Mouse (Mus musculus): Measurements from ENCODE around the gene Ccdc77. TPM values are rescaled to one million over a fixed set of nuclear protein-coding genes. Genes with fewer than 3 reads are reported as not detected.

Ccdc77 gene
- polyA plus RNA-seq, 1 experiment from 2014 or later = 11.6 TPM

DNA sequence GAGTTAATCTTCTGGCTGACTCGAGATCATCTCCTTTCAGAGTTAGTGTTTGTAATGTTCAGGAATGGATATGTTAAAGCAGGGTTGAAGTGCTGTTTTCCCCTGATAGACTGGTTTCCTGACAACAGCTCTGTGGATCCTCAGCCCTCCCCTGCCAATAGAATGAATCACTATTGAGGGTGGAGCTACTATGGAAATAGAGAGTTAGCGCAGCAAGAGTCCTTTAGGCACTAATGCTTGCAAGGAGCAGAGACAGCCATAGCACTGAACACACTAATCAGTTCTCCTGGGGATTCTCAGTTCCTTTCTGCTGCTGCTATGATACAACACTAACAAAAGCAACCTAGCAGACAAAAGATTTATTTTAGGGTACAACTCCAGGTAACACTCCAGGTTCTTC is 43.8 kb downstream of the Ccdc77 start:
- Histone ChIP-seq H3K4me3 (replicated peaks; ENCODE audit: low read length) (no peak overlapping the region), H3K27ac (no peak overlapping the region), H3K4me1 (replicated peaks; ENCODE audit: control insufficient read depth, insufficient read depth, low read length) (no peaks in the 10 kb centered on the region), H3K4me2 (replicated peaks) (no peak overlapping the region), H3K36me3 (replicated peaks; ENCODE audit: control insufficient read depth, insufficient read depth) (peaks cover 5% of the 10 kb centered on the region; the same call in 1 of the 2 replicates), H3K9ac (no peak overlapping the region), H3K27me3 (ENCODE audit: control insufficient read depth, insufficient read depth, low read length) (no peaks in the 10 kb centered on the region), H3K9me3 (ENCODE audit: control insufficient read depth, low read length) (no peaks in the 10 kb centered on the region)
- WGBS = 59% methylated on average over 2 of the region's 2 CpGs
- no peak for DNase-seq (ENCODE audit: low spot score)
- no peak for ATAC-seq (ENCODE audit: low FRiP score)

DNA sequence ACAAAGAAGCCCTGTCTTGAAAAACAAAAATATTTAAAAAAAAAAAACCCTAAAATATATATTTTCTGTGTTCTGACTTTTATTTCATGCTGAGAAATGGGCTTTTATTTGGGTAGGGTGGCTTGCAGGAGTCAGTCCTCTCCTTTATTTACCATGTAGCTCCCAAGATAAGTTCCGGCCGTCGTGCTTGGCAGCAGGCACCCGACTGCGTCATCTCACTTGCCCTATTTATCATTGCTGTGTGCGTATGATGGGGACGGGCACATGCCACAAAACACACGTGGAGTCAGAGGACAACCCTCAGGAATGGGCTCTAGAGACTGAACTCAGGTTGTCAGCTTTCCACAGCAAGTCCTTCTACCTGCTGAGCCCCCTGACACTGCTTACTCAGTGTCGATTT is 45.0 kb downstream of the Ccdc77 start:
- H3K9me3 ChIP-seq (ENCODE audit: control insufficient read depth, low read length) = no peaks in the 10 kb centered on the region
- H3K27ac ChIP-seq = no peak overlapping the region
- ATAC-seq (ENCODE audit: low FRiP score) (no peak), DNase-seq (ENCODE audit: low spot score) (no peak)
- no peaks in the 10 kb centered on the region for H3K27me3 ChIP-seq (ENCODE audit: control insufficient read depth, insufficient read depth, low read length)
- 91% methylated on average over 9 of the region's 9 CpGs for WGBS
- H3K36me3 ChIP-seq (replicated peaks; ENCODE audit: control insufficient read depth, insufficient read depth) = no peaks in the 10 kb centered on the region
- no peak overlapping the region for H3K4me2 ChIP-seq (replicated peaks)
- H3K4me1 ChIP-seq (replicated peaks; ENCODE audit: control insufficient read depth, insufficient read depth, low read length) = no peaks in the 10 kb centered on the region
- no peak overlapping the region for H3K4me3 ChIP-seq (replicated peaks; ENCODE audit: low read length)
- no peak overlapping the region for H3K9ac ChIP-seq

DNA sequence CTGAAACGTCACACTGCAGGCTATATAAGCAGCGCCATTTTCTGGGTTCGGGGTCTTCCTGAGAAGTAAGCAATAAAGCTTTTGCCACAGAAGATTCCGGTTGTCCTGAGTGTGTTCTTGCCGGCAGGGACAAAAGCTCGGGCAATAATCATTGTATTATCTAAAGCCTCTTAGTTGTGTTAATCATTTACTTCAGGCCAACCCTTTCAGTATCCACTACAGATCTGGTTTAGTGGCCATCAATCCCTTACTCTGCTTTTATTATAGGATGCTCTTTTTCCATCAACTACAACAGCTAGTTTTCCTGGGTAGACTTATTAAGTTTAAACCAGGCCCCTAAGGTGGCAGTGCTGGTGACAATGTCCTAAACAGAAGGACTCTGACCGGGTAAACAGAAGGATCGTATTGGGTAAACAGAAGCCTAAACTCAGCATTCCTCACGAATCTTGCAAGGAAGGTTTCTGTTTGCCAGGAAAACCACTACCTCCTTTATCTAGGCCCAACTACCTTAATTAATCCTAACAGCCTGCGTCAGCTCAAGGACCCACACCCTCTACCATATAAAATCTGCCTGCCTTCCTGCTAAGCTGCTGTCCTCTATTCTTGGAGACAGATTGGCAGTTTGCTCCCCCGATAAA is 45.8 kb downstream of the Ccdc77 start:
- no peaks in the 10 kb centered on the region for H3K9me3 ChIP-seq (ENCODE audit: control insufficient read depth, low read length)
- ATAC-seq (ENCODE audit: low FRiP score) (no peak), DNase-seq (ENCODE audit: low spot score) (no peak)
- H3K27me3 ChIP-seq (ENCODE audit: control insufficient read depth, insufficient read depth, low read length) = no peaks in the 10 kb centered on the region
- no peaks in the 10 kb centered on the region for H3K36me3 ChIP-seq (replicated peaks; ENCODE audit: control insufficient read depth, insufficient read depth)
- H3K4me2 ChIP-seq (replicated peaks) = no peak overlapping the region
- no peaks in the 10 kb centered on the region for H3K4me1 ChIP-seq (replicated peaks; ENCODE audit: control insufficient read depth, insufficient read depth, low read length)
- H3K9ac ChIP-seq = no peak overlapping the region
- 71% methylated on average over 11 of the region's 11 CpGs for WGBS
- no peak overlapping the region for H3K27ac ChIP-seq
- no peak overlapping the region for H3K4me3 ChIP-seq (replicated peaks; ENCODE audit: low read length)

DNA sequence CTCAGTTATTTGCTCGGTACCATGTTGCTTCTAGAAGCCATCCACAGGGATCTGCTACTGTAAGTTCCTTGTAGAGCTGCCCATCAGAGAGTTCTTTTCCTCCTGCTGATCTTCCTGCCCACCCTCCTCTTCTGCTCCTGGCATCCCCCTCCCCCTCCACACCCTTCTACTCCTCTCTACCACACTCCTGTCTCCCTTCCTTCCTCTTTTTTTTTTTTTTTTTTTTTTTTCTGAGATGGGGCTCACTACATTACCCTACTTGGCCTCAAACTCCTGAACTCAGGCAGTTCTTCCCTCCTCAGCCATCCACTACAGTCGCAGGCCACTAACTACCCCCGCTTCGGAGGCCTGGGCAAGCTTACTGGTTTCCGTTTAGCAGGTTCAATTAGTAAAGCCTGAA is 51.7 kb downstream of the Ccdc77 start:
- H3K9ac ChIP-seq = no peak overlapping the region
- ATAC-seq (ENCODE audit: low FRiP score) (no peak), DNase-seq (ENCODE audit: low spot score) (no peak)
- WGBS = 85% methylated on average over 5 of the region's 5 CpGs
- no peaks in the 10 kb centered on the region for H3K4me1 ChIP-seq (replicated peaks; ENCODE audit: control insufficient read depth, insufficient read depth, low read length)
- H3K9me3 ChIP-seq (ENCODE audit: control insufficient read depth, low read length) = no peaks in the 10 kb centered on the region
- H3K4me3 ChIP-seq (replicated peaks; ENCODE audit: low read length) = no peak overlapping the region
- H3K4me2 ChIP-seq (replicated peaks) = no peak overlapping the region
- H3K27ac ChIP-seq = no peak overlapping the region
- H3K27me3 ChIP-seq (ENCODE audit: control insufficient read depth, insufficient read depth, low read length) = no peaks in the 10 kb centered on the region
- no peaks in the 10 kb centered on the region for H3K36me3 ChIP-seq (replicated peaks; ENCODE audit: control insufficient read depth, insufficient read depth)

GRCm38 (mm10) chr6:120309787-120310186 is 54.4 kb downstream of the Ccdc77 start:
- Histone ChIP-seq H3K27ac (no peak overlapping the region), H3K9me3 (ENCODE audit: control insufficient read depth, low read length) (no peaks in the 10 kb centered on the region), H3K9ac (no peak overlapping the region), H3K4me2 (replicated peaks) (no peak overlapping the region), H3K4me1 (replicated peaks; ENCODE audit: control insufficient read depth, insufficient read depth, low read length) (no peaks in the 10 kb centered on the region), H3K36me3 (replicated peaks; ENCODE audit: control insufficient read depth, insufficient read depth) (no peaks in the 10 kb centered on the region), H3K27me3 (ENCODE audit: control insufficient read depth, insufficient read depth, low read length) (no peaks in the 10 kb centered on the region), H3K4me3 (replicated peaks; ENCODE audit: low read length) (no peak overlapping the region)
- WGBS = 53% methylated on average over 3 of the region's 3 CpGs
- ATAC-seq (ENCODE audit: low FRiP score) (no peak), DNase-seq (ENCODE audit: low spot score) (no peak)

DNA sequence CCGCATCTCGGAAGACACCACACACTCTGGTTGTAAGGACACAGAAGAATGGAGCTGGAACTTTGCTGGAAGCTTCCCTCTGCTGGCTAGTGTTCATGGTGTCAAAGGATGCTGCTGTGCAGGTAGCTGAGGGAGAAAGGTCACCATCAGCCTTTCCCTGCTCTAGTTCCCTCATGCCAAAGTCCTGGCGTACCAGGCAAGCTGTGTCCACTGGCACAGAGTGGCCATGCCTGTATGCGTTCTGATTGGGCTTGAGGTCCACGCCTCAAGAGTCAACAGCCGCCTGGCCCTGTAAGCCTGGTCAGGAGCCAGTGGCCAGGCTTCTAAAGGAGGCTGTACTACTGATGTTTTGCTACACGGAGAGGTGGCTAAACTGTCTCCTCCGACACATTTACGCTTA is 54.8 kb downstream of the Ccdc77 start:
- Histone ChIP-seq H3K36me3 (replicated peaks; ENCODE audit: control insufficient read depth, insufficient read depth) (no peaks in the 10 kb centered on the region), H3K9me3 (ENCODE audit: control insufficient read depth, low read length) (no peaks in the 10 kb centered on the region), H3K27ac (no peak overlapping the region), H3K27me3 (ENCODE audit: control insufficient read depth, insufficient read depth, low read length) (no peaks in the 10 kb centered on the region), H3K4me2 (replicated peaks) (no peak overlapping the region), H3K9ac (no peak overlapping the region), H3K4me1 (replicated peaks; ENCODE audit: control insufficient read depth, insufficient read depth, low read length) (no peaks in the 10 kb centered on the region), H3K4me3 (replicated peaks; ENCODE audit: low read length) (no peak overlapping the region)
- DNase-seq (ENCODE audit: low spot score) = no peak
- 79% methylated on average over 9 of the region's 9 CpGs for WGBS
- no peak for ATAC-seq (ENCODE audit: low FRiP score)

DNA sequence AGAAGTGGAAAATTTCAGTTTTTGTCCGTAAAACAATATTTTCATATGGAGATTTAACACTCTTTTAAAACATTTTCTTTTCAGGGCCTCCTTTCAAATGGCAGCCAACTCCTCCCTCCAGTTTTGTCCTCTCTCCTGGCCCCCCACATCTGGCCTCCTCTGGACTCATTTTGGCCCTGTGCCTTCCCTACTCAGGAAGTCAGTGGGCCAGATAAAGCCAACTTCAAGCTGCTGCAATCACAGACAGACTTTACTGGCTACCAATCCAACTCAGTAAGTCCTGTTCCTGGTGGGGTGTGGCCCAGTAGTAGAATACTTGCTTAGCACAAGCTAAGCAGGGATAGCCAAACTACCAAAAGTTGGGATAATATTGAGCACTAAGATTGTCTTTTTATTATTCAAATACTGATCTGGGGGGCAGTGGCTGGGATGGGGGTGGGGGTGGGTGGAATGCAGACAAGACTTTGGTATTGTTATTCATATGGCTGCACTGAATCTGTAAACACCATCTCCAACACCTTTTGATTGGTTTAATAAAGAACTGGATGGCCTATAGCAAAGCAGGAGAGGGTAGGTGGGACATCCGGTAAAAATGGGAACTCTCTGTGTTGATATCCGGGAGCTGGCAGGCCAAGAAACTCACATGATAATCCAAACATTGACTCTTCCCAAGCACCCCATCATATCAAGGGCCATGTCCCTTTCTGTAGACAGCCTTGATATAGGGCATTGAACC is 57.1 kb downstream of the Ccdc77 start:
- Histone ChIP-seq H3K9me3 (ENCODE audit: control insufficient read depth, low read length) (no peaks in the 10 kb centered on the region), H3K27ac (no peak overlapping the region), H3K4me3 (replicated peaks; ENCODE audit: low read length) (no peak overlapping the region), H3K9ac (no peak overlapping the region), H3K4me1 (replicated peaks; ENCODE audit: control insufficient read depth, insufficient read depth, low read length) (no peaks in the 10 kb centered on the region), H3K27me3 (ENCODE audit: control insufficient read depth, insufficient read depth, low read length) (no peaks in the 10 kb centered on the region), H3K4me2 (replicated peaks) (no peak overlapping the region), H3K36me3 (replicated peaks; ENCODE audit: control insufficient read depth, insufficient read depth) (no peaks in the 10 kb centered on the region)
- DNase-seq (ENCODE audit: low spot score) (no peak), ATAC-seq (ENCODE audit: low FRiP score) (no peak)
- WGBS = 87% methylated on average over 3 of the region's 3 CpGs

DNA sequence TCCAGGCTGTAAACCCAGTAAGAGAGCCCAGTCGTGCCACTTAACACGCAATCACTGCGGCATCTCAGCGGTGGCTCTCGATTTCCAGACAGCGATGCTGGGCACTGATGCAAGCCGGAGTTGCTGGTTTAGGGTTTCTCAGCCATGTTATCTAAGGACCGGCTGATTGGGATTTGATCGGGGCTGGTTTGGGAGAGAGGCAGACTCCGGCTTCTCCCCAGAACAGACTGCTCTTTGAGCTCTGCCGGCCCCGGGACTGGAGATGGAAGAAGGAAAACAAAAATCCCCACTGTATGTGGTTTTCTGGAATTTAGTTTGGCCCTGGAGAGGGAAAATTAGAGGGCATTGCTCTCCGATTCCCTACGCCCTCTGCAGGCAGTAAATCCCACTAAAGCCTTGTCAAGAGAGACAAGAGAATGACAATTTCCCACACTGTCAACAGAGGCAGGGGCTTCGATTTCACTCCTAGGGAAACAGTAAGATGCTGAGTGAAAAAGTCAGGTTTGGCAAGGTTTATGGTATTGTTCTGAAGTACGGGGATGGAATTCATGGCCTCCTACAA is 61.3 kb downstream of the Ccdc77 start:
- H3K9me3 ChIP-seq (ENCODE audit: control insufficient read depth, low read length) = no peaks in the 10 kb centered on the region
- H3K4me2 ChIP-seq (replicated peaks) = peak overlapping the region; percentile 42
- no peak for DNase-seq (ENCODE audit: low spot score)
- no peak for ATAC-seq (ENCODE audit: low FRiP score)
- no peak overlapping the region for H3K9ac ChIP-seq
- H3K4me1 ChIP-seq (replicated peaks; ENCODE audit: control insufficient read depth, insufficient read depth, low read length) = no peaks in the 10 kb centered on the region
- H3K27ac ChIP-seq = no peak overlapping the region
- H3K27me3 ChIP-seq (ENCODE audit: control insufficient read depth, insufficient read depth, low read length) = no peaks in the 10 kb centered on the region
- no peak overlapping the region for H3K4me3 ChIP-seq (replicated peaks; ENCODE audit: low read length)
- H3K36me3 ChIP-seq (replicated peaks; ENCODE audit: control insufficient read depth, insufficient read depth) = no peaks in the 10 kb centered on the region
- 30% methylated on average over 16 of the region's 16 CpGs for WGBS

DNA sequence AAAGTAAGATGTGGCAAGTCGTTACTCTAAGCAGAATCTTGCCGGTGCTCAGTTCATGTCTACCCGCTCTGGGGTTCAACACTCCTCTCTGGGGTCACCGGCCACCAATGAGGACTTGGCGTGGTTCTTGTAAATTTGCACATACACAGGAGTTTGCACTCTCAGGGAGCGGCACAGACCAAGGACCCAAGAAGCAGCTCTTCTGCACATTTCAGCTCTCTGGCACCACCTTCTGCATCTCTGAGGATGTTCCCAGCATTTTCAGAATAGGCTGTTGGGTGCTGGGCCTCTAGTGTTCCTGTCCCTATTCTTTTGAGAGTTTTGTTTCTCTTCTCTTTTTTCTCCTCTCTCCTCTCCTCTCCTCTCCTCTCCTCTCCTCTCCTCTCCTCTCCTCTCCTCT is 63.0 kb downstream of the Ccdc77 start:
- Histone ChIP-seq H3K36me3 (replicated peaks; ENCODE audit: control insufficient read depth, insufficient read depth) (no peaks in the 10 kb centered on the region), H3K27ac (no peak overlapping the region), H3K4me3 (replicated peaks; ENCODE audit: low read length) (no peak overlapping the region), H3K4me2 (replicated peaks) (no peak overlapping the region), H3K4me1 (replicated peaks; ENCODE audit: control insufficient read depth, insufficient read depth, low read length) (no peaks in the 10 kb centered on the region), H3K9ac (no peak overlapping the region), H3K27me3 (ENCODE audit: control insufficient read depth, insufficient read depth, low read length) (peaks cover 2% of the 10 kb centered on the region; the same call in 1 of the 2 replicates), H3K9me3 (ENCODE audit: control insufficient read depth, low read length) (no peaks in the 10 kb centered on the region)
- DNase-seq (ENCODE audit: low spot score) (peak; percentile 72), ATAC-seq (ENCODE audit: low FRiP score) (no peak)
- 32% methylated on average over 6 of the region's 6 CpGs for WGBS

Measured in hindbrain, embryonic 14.5 days (tissue).